Mouse (Mus musculus) adrenal gland, postnatal 14 days (tissue): ENCODE measurements around the gene Rac3. TPM values are rescaled to one million over a fixed set of nuclear protein-coding genes. Genes with fewer than 3 reads are reported as not detected.
"Not testable (repeated sequence)": the region's sequence is repeated elsewhere in the genome, so short reads cannot be mapped to it uniquely, and the experiment has no call there.

ENCODE experiments used
- DNase-seq: peaks from one replicate; pipeline ENCODE4 v3.0.0; 2021; ENCODE audit warnings: mixed read lengths
- long read RNA-seq, 2 experiments: library from polyadenylated mRNA; stranded (forward); transcript quantifications; one replicate each; pipeline ENCODE4 v2.0.0; 2021
- total RNA-seq: library from RNA; stranded (reverse); gene quantifications from 2 replicates; pipeline ENCODE4 v1.2.3, GENCODE M21; 2021

Gene Rac3
- 3.2 and 5.3 TPM in 2 replicates for total RNA-seq
- long read RNA-seq, experiment 1, result 0 reads
- long read RNA-seq, experiment 2, partial matches to known transcripts, result 0 of 2 reads
- long read RNA-seq, experiment 2, other reads (novel, unspliced or antisense), result 2 of 2 reads

GRCm38 (mm10) chr11:120721124-120722066 is at the start of gene Rac3:
Rac3 (plus strand) TSS chr11:120721470.
- DNase-seq, result peak; percentile 80

GRCm38 (mm10) chr11:120672687-120673593 is 48.3 kb upstream of the Rac3 start, which contains the start of gene Aspscr1:
Aspscr1 (plus strand) TSS chr11:120672973.
- peak; percentile 99 for DNase-seq

GRCm38 (mm10) chr11:120673594-120674122 is 47.6 kb upstream of the Rac3 start:
- no peak for DNase-seq

GRCm38 (mm10) chr11:120675875-120676274 is 45.4 kb upstream of the Rac3 start:
- DNase-seq, result not testable (repeated sequence)

- peak; percentile 62 for DNase-seq
These were observed 44.3 kb upstream of the Rac3 start for GRCm38 (mm10) chr11:120676951-120677350.

- peak; percentile 54 for DNase-seq
These were observed 41.4 kb upstream of the Rac3 start for GRCm38 (mm10) chr11:120679909-120680308.

GRCm38 (mm10) chr11:120682683-120683082 is 38.6 kb upstream of the Rac3 start:
- DNase-seq, result no peak

- DNase-seq, result no peak
These were observed 37.7 kb upstream of the Rac3 start for GRCm38 (mm10) chr11:120683536-120683935.

GRCm38 (mm10) chr11:120684086-120684485 is 37.2 kb upstream of the Rac3 start:
- no peak for DNase-seq

- DNase-seq, result no peak
These were observed 36.6 kb upstream of the Rac3 start for GRCm38 (mm10) chr11:120684660-120685059.

GRCm38 (mm10) chr11:120686650-120687272 is 34.5 kb upstream of the Rac3 start:
- no peak for DNase-seq

- no peak for DNase-seq
These were observed 31.9 kb upstream of the Rac3 start for GRCm38 (mm10) chr11:120689365-120689764.

GRCm38 (mm10) chr11:120692471-120693011 is 28.7 kb upstream of the Rac3 start:
- peak; percentile 66 for DNase-seq

- DNase-seq, result no peak
These were observed 27.8 kb upstream of the Rac3 start for GRCm38 (mm10) chr11:120693461-120693860.

GRCm38 (mm10) chr11:120695184-120695583 is 26.1 kb upstream of the Rac3 start:
- peak; percentile 72 for DNase-seq

- peak; percentile 67 for DNase-seq
These were observed 25.6 kb upstream of the Rac3 start for GRCm38 (mm10) chr11:120695641-120696040.

- no peak for DNase-seq
These were observed 24.7 kb upstream of the Rac3 start for GRCm38 (mm10) chr11:120696568-120696967.

- DNase-seq, result peak; percentile 89
These were observed 23.5 kb upstream of the Rac3 start for GRCm38 (mm10) chr11:120697741-120698140.

- DNase-seq, result peak; percentile 73
These were observed 17.4 kb upstream of the Rac3 start for GRCm38 (mm10) chr11:120703696-120704454.
